Mouse (Mus musculus): ENCODE results near the gene Anxa9.
"Not testable (repeated sequence)": the region's sequence is repeated elsewhere in the genome, so short reads cannot be mapped to it uniquely, and the experiment has no call there.

DNA sequence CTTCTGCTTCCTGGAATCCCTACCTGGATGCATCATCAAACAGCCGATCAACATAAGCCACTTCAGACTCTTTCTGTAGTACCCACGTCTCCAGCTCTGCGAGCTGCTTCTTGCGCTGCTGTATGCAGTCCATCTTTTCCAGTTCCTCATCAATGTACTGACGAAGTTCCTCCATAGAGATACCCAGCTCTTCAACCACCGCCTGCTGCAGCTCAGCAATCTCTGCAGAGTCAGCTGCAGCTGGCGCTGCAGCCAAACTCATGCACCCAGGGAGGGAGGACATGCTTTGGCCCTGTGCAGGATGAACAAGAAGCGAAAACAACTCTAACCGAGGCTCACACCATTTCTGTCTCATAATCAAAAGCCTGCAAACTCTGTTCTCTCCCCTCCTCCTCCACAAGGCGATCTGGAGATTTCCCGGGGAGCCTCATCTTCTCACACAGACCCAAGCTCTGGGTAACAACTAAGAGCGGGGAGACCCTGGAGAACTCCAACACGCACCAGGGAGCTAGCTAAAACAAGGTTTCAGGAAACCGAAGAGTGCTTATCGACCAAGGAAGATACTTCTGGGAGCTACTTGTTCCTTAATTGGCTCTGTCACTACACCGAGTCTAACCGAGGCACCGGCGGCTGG, 49.1 kb upstream of the Anxa9 start:
- TF ChIP-seq POLR2A (IDR thresholded peaks at IDR 0.05; ENCODE audit: low read depth, low read length); ZMIZ1 (IDR thresholded peaks at IDR 0.05; ENCODE audit: low read depth, low read length); CTCF (conservative IDR thresholded peaks at IDR 0.05 in 1 of 2, IDR thresholded peaks at IDR 0.05 in 1 of 2; ENCODE audit: low read depth in 2 of 2, low read length in 2 of 2): not testable (repeated sequence)

All from CH12.LX (cell line).